Mouse (Mus musculus) embryonic facial prominence, embryonic 14.5 days (tissue): Measurements from ENCODE around the gene E2f6. TPM values are rescaled to one million over a fixed set of nuclear protein-coding genes. Genes with fewer than 3 reads are reported as not detected.
A peak's percentile ranks its signal among the peaks of the same experiment; 100 is the strongest.

Experiments
- ATAC-seq: fragments of 200-750 bp; cut with Nextera tagmentation; 2 replicates; pipeline ENCODE4 v1.8.0; 2017; ENCODE audit warnings: low read depth, moderate number of reproducible peaks, moderate TSS enrichment
- DNase-seq: peaks from one replicate; pipeline ENCODE4 v3.0.0-alpha.2; 2015; ENCODE audit warnings: low spot score
- H3K27ac ChIP-seq: fragments of 300-500 bp; sonication (generic); replicated peaks from 2 replicates; pipeline ENCODE4 v1.5.1; 2014; ENCODE audit warnings: low read depth, mild to moderate bottlenecking, low read length, moderate library complexity
- H3K27me3 ChIP-seq: fragments of 300-500 bp; sonication (generic); replicated peaks from 2 replicates; pipeline ENCODE4 v1.6.1; 2014; ENCODE audit warnings: low read length; ENCODE audit not compliant: control insufficient read depth, insufficient read depth
- H3K36me3 ChIP-seq: fragments of 300-500 bp; sonication (generic); 2 replicates; pipeline ENCODE4 v1.6.1; 2014; ENCODE audit warnings: low read length, mixed read lengths; ENCODE audit not compliant: control insufficient read depth, insufficient read depth
- H3K4me1 ChIP-seq: fragments of 300-500 bp; sonication (generic); 2 replicates; pipeline ENCODE4 v1.6.1; 2014; ENCODE audit warnings: antibody characterized with exemption, low read length; ENCODE audit not compliant: control insufficient read depth, insufficient read depth
- H3K4me2 ChIP-seq: fragments of 300-500 bp; sonication (generic); 2 replicates; pipeline ENCODE4 v1.6.1; 2014; ENCODE audit warnings: low read depth, mild to moderate bottlenecking, low read length, moderate library complexity, mixed read lengths
- H3K4me3 ChIP-seq: fragments of 300-500 bp; sonication (generic); 2 replicates; pipeline ENCODE4 v1.5.1; 2014; ENCODE audit warnings: low read depth, mild to moderate bottlenecking, low read length
- H3K9ac ChIP-seq: fragments of 300-500 bp; sonication (generic); 2 replicates; pipeline ENCODE4 v1.6.1; 2014; ENCODE audit warnings: low read depth, mild to moderate bottlenecking, low read length, moderate library complexity, mixed read lengths
- H3K9me3 ChIP-seq: fragments of 300-500 bp; sonication (generic); 2 replicates; pipeline ENCODE4 v1.6.1; 2016; ENCODE audit warnings: low read length; ENCODE audit not compliant: control insufficient read depth
- whole genome bisulfite sequencing: fragments of 180-500 bp; shearing (Covaris S2); extraction: QIAGEN DNeasy Blood & Tissue Kit; methylation state at CpG from one replicate; pipeline ENCODE4 v1.1.7; 2014; 5-methylcytosine and 5-hydroxymethylcytosine counted together
- polyA plus RNA-seq: library from polyadenylated mRNA; unstranded; fragments of >200 nt; fragmentation: Nextera tagmentation; extraction: Ambion mirVana; gene quantifications from 2 replicates; pipeline ENCODE4 v1.2.1, GENCODE M21; 2014

E2f6 gene
- polyA plus RNA-seq, 1 experiment from 2014 or later, result 51.9 TPM

DNA sequence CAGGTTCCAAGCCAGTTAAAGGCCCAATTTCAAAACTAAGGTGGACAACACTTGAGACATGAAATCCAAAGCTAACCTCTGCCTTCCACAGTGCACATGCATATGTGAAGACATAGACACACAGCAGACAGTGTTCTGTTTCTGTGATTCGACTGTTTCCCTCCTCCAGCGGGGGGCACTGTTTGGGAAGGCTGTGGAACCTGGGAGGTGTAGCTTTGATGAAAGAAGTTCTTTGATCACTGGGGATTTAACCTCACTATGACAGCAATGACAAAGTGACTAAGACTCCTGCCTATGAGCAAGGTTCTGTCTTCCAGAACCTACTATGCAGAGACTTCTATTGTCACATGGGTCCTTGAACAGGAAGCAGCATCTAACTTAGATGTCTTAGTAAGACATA lies 19.0 kb downstream of the E2f6 start:
- ATAC-seq (no peak), DNase-seq (no peak)
- H3K4me2 ChIP-seq, result no peak overlapping the region
- 74% methylated on average over 2 of the region's 2 CpGs for WGBS
- no peak overlapping the region for H3K27ac ChIP-seq
- H3K36me3 ChIP-seq, result peaks cover 45% of the 10 kb centered on the region
- H3K9ac ChIP-seq, result no peak overlapping the region
- no peak overlapping the region for H3K4me3 ChIP-seq
- H3K27me3 ChIP-seq, result no peaks in the 10 kb centered on the region
- H3K4me1 ChIP-seq, result no peaks in the 10 kb centered on the region
- no peaks in the 10 kb centered on the region for H3K9me3 ChIP-seq

DNA sequence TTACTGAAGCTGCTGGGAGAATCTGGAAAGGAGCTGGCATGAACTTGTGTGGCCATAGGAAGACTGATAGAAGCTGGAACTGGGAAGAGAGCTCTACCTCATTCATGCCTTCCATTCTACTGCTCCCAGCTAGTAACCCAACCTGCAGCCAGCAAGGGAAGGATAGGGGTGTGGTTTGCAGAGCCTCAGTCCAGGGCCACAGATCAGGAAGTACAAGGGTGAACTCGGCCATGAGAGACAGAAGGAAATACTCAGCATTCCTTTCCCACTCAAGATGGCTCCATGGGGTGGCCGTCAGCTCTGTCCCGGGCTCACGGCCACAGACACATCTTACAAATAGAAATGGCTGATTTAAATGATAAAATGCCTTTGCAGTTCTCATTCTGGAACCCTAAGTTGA lies 20.3 kb downstream of the E2f6 start:
- ATAC-seq (no peak), DNase-seq (no peak)
- 65% methylated on average over 4 of the region's 4 CpGs for WGBS
- H3K4me1 ChIP-seq, result peaks cover 3% of the 10 kb centered on the region; the same call in 1 of the 2 replicates
- no peaks in the 10 kb centered on the region for H3K27me3 ChIP-seq
- no peaks in the 10 kb centered on the region for H3K9me3 ChIP-seq
- H3K9ac ChIP-seq, result no peak overlapping the region
- no peak overlapping the region for H3K4me2 ChIP-seq
- H3K27ac ChIP-seq, result no peak overlapping the region
- H3K36me3 ChIP-seq, result peaks cover 32% of the 10 kb centered on the region
- H3K4me3 ChIP-seq, result no peak overlapping the region

DNA sequence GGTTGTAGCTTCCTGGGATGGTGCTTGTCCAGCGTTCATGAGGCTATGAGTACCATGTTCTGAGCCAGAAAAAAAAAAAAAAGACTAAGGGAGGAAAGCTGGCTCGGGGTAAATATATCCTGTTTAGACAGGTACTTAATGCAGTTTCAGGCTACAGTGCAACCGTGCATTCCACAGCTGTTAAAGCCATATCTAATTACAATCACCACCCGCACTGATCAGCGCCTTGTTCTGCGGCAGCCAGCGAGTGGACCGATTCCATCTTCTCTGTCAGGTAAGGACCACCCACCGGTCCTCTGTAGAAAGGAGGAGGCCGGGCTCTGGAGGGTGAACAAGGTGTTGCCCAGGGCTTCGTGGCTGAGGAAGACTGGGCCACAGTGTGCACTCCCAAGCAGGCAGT lies 23.9 kb downstream of the E2f6 start:
- 35% methylated on average over 11 of the region's 11 CpGs for WGBS
- ATAC-seq, result peak; percentile 75; the same call in 1 of the 2 replicates
- peaks cover 9% of the 10 kb centered on the region; the same call in 1 of the 2 replicates for H3K9me3 ChIP-seq

DNA sequence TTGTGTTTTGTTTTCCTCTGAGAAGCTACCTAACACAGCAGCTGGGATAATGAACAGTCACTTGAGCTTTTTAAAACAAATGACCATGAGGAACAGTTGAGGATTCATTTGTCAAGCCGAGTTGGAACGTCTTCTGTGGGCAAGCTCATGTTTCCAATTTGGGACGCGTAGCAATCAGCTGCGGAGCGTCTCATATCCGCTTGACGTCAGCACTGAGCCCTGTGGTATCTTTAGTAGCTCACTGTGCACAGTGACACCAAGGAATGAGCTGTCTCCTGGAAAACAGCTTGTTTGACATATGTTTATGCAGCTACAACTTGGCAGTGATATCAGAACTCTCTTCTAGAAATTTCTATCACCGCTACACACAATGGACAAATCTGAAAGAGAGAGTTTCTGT lies 25.4 kb downstream of the E2f6 start:
- Histone ChIP-seq H3K4me3 (no peak overlapping the region), H3K36me3 (no peaks in the 10 kb centered on the region), H3K9ac (no peak overlapping the region), H3K4me1 (peaks cover 8% of the 10 kb centered on the region; the same call in 1 of the 2 replicates), H3K27ac (no peak overlapping the region; the same call in 1 of the 2 replicates), H3K9me3 (peaks cover 9% of the 10 kb centered on the region; the same call in 1 of the 2 replicates), H3K27me3 (no peaks in the 10 kb centered on the region), H3K4me2 (peak overlapping the region; percentile 32)
- ATAC-seq (peak; percentile 75; the same call in 1 of the 2 replicates), DNase-seq (peak; percentile 90)
- 22% methylated on average over 9 of the region's 9 CpGs for WGBS

More for the DNA sequence above, 23.9 kb downstream of the E2f6 start:
- Histone ChIP-seq H3K27me3 (no peaks in the 10 kb centered on the region), H3K4me2 (no peak overlapping the region), H3K36me3 (no peaks in the 10 kb centered on the region), H3K9ac (no peak overlapping the region), H3K4me3 (no peak overlapping the region), H3K4me1 (peaks cover 8% of the 10 kb centered on the region; the same call in 1 of the 2 replicates), H3K27ac (no peak overlapping the region)
- DNase-seq, result peak; percentile 64

DNA sequence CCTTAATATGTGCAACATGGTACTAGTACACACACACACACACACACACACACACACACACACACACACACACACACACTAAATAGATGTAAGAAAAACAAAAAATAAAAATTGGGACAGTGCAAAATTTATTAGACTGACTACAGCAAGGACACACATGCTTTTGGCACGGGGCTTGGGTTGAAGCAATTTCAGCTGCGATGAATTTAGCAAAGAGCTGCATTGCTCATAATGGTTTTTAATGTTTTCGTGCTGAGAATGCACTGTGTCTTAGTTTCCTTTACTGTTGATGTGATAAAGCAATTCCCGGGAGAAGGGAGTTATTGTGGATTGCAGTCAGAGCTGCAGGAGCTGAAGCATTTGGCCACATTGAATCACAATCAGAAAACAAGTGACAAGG lies 27.0 kb downstream of the E2f6 start:
- Histone ChIP-seq H3K4me3 (no peak overlapping the region), H3K9me3 (peaks cover 9% of the 10 kb centered on the region; the same call in 1 of the 2 replicates), H3K27me3 (no peaks in the 10 kb centered on the region), H3K36me3 (no peaks in the 10 kb centered on the region), H3K4me1 (peaks cover 8% of the 10 kb centered on the region; the same call in 1 of the 2 replicates), H3K4me2 (no peak overlapping the region), H3K27ac (no peak overlapping the region), H3K9ac (no peak overlapping the region)
- ATAC-seq, result no peak
- no peak for DNase-seq
- 87% methylated on average over 4 of the region's 4 CpGs for WGBS

DNA sequence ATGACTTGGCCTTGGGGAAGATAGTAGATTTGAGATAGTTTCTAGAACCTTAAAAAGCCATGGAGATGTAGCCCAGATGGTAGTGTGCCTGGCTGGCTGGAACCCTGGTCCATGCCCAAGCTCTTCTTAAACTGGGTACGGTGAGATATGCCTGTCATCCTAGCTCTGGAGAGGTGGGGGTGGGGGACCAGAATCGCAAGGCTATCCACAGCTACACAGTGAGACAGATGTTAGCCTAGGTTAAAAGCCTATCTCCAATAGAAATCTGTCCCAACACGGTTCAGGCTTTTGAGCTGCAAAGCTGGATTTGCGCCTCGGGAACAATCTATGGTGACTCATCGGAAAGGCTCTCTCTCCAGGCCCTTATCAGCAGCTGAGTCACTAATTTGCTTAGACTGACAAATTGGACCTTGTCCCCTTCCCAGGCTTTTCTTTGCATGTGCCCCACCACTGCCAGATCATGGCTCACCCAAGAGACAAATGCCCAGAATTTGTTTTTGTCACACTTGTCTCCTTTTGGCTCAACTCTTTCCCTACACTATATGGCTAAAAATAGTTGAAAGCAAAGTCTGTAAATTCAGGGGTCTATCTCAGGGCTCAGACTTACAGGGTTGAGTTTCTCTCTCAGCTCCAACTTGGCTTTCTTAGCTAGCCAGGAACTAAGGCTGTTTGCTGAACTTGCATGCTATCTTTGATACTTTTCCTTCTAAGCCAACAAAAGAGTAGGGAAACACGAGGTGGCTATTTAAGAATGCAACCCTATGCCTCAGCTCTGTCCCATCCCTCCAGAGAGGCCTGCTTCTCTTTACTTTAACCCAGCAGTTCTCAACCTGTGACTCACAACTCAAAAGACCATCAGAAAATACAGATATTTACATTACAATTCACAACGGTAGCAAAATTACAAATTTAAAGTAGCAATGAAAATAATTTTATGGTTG lies 30.3 kb downstream of the E2f6 start:
- ATAC-seq (no peak), DNase-seq (no peak)
- Histone ChIP-seq H3K27ac (no peak overlapping the region), H3K36me3 (no peaks in the 10 kb centered on the region), H3K4me1 (peaks cover 17% of the 10 kb centered on the region; the same call in 1 of the 2 replicates), H3K9me3 (peaks cover 9% of the 10 kb centered on the region; the same call in 1 of the 2 replicates), H3K4me3 (no peak overlapping the region), H3K27me3 (no peaks in the 10 kb centered on the region), H3K9ac (no peak overlapping the region), H3K4me2 (no peak overlapping the region)
- 73% methylated on average over 8 of the region's 8 CpGs for WGBS

DNA sequence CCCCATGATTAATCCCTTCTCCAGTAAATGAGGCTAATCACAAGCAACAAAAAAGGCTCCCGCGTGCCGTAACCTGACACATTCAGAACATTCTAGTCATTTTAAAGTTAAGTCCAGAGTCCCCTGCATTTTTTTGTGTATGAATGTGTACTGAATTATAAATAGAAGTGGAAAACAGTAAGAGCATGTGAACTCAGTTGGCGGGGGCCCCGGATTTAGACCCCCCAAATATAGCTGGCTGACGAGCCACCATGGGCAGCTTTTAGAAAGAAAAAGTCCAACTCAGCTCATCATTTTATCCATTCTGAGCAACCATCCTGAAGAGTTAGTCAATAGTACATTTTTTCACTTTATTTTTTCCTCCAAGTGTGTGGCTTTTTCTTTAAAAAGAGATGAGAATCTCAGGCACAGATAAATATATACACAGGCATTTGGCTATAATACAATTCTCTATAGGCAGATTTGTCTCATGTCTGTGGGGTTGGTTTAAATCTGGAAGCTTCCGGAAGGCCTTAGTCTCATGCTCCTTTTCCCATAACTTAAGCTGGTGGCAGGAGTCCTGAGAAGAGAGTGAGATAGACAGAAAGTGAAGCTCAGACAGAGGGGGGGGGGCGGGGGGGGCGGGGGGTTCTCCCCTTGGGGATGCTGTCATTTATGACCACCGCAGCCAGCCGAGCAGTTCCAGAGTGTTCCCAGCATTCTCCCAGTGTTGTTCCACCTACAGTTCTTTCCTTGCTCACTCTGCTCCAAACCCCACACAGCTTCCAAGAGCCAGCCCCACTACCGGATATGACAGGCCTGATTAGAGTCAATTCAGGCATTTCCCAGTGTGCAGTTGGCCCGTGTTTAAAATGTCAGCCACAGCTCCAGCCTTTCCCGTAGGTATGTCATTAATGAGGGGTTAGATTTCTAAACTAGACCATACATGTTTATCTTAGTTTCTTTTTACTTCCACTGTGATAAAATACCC lies 34.1 kb downstream of the E2f6 start:
- no peaks in the 10 kb centered on the region for H3K27me3 ChIP-seq
- ATAC-seq, result peak; percentile 84
- peak overlapping the region; percentile 71 for H3K27ac ChIP-seq
- no peaks in the 10 kb centered on the region for H3K9me3 ChIP-seq
- H3K36me3 ChIP-seq, result no peaks in the 10 kb centered on the region
- DNase-seq, result peak; percentile 86
- 52% methylated on average over 10 of the region's 14 CpGs for WGBS
- H3K4me2 ChIP-seq, result no peak overlapping the region
- H3K4me3 ChIP-seq, result no peak overlapping the region
- no peak overlapping the region for H3K9ac ChIP-seq
- peaks cover 12% of the 10 kb centered on the region; the same call in 1 of the 2 replicates for H3K4me1 ChIP-seq

DNA sequence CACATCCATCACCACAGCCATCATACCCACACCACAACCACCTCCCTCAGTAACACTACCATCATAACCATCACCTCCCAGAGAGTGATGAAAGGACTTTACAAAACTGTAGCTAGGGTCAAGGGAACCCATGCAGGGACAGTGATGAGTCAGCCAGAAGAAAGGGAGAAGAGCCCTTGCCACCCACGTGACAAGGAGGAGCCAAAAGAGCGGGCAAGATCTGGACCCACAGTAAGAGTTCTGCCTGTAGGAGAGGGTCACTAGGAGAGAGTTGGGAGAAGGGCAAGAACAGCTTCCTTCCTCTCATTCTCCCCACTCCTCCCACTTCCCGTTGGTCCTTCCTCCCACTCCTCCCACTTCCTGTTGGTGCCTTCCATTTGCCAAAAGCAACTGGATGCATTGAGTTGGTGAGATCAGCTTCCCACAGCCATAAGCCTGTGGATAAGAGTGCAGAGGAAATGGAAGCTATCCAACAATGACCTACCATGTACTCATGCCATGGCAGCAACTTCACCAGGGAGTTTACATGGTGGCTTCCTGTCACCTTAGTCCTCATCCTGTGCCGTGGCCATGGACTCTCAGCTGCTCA lies 36.5 kb downstream of the E2f6 start:
- H3K4me1 ChIP-seq, result peaks cover 12% of the 10 kb centered on the region; the same call in 1 of the 2 replicates
- DNase-seq (no peak), ATAC-seq (no peak)
- no peaks in the 10 kb centered on the region for H3K9me3 ChIP-seq
- no peaks in the 10 kb centered on the region for H3K27me3 ChIP-seq
- no peak overlapping the region for H3K9ac ChIP-seq
- H3K4me3 ChIP-seq, result no peak overlapping the region
- 82% methylated on average over 4 of the region's 4 CpGs for WGBS
- H3K27ac ChIP-seq, result no peak overlapping the region
- no peak overlapping the region for H3K4me2 ChIP-seq
- H3K36me3 ChIP-seq, result no peaks in the 10 kb centered on the region
